Mouse (Mus musculus) liver (tissue): ENCODE results near the gene Sspn.

ENCODE experiments used
- DNase-seq: peaks from one replicate; pipeline ENCODE4 v3.0.0-alpha.2; 2020; ENCODE audit warnings: mixed read lengths

Sspn gene

GRCm38 (mm10) chr6:145934697-145935240, 3.3 kb downstream of the Sspn start:
- no peak for DNase-seq

DNA sequence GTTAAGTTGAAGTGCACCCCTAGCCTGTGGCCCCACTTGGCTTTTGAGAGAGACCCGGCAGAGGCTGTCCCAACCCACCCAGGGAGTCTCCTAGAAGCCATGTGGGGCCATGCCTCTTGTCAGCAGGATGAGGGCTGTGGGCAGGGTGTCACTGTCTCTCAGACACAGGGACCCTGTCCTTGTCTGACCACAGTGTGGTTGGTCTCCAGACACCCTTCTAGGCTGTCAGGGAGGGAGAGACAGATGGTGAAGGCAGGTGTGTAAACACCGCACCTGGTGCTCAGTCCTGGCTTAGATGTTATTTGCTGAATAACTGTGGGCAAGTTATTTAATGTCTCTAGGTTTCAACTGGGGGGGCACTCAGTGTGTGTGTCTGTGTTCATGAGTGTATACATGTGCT, 4.5 kb downstream of the Sspn start:
- no peak for DNase-seq

DNA sequence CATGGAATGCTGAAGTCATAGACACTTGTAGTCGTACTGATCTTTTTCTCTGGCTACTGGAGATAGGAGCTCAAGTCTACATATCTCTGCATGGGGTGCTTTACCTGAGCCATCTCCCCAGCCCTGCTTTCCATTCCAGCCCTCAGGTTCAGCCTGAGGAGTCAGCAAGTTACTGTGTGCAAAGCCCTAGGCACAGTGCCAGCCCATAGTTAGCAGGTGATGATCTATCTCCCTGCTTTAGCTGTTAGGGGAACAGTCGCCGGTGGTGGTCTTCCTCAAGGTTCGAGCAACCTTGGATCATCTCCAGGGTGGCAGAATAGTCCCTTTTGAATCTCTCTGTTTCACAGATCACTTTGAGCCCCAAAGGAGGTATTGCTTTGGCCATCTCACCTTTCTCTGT, 5.1 kb downstream of the Sspn start:
- DNase-seq: no peak

GRCm38 (mm10) chr6:145940852-145941251, 9.4 kb downstream of the Sspn start:
- DNase-seq: no peak

DNA sequence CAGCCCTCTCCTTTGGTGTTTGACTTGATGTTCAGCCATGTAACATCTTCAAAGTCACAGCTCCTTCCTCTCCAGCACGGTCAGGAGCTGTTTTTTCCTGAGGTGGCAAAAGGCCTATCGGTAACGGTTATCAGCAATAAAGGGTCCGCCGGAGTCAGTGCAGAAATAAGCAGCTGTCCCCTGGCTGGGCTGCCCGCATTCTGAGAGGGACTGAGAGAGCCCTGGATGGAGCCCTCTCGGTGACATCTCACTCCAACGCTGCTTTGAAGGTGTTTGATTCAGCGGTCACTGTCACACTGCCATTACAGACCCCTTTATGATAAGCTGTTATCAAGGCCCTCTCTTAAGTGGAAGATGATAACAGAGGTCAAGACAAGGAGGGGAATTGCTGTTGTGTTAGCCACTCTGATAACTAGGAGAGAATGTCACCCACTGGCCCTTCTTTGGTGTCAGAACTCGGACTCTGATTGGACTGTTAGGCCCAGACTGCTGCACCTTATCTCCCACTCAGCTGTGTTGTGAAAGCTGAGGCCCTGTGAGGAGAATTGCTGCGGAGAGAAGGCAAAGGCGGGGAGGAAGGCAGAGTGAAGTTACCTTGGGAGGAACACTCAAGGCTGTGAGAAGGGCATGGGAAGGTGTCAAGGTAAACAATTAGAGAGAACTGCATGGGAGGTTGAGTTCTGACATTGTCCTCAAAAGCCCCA, 11.0 kb downstream of the Sspn start:
- DNase-seq: no peak

- no peak for DNase-seq
Measured at GRCm38 (mm10) chr6:145943414-145943813, 12.0 kb downstream of the Sspn start.

- no peak for DNase-seq
Measured at GRCm38 (mm10) chr6:145945700-145946344, 14.4 kb downstream of the Sspn start.

GRCm38 (mm10) chr6:145949049-145949448, 17.6 kb downstream of the Sspn start:
- no peak for DNase-seq

- no peak for DNase-seq
Measured at GRCm38 (mm10) chr6:145950626-145951025, 19.2 kb downstream of the Sspn start.

DNA sequence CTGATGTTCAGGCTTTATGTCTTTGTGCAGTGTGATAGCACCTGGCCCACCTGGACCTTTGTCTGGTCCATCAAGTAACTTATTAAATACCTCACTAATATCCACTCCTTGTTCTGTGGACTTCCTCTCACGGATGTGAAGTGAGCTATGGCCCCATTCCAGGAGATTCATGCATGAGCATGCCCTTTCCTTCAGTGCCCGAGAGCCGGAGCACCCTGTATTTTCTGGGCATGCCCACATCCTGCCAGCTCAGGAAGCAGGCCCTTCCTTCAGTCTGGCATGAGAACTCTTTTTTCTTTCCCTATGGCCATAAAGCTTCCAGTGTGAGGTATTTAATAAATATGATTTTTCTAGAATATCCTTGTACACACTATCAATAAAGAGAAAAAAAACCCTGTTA, 21.2 kb downstream of the Sspn start:
- no peak for DNase-seq

- DNase-seq: no peak
Measured at GRCm38 (mm10) chr6:145953121-145953896, 21.9 kb downstream of the Sspn start.

- DNase-seq: no peak
Measured at GRCm38 (mm10) chr6:145957427-145957965, 26.1 kb downstream of the Sspn start.

- no peak for DNase-seq
Measured at GRCm38 (mm10) chr6:145958070-145958469, 26.6 kb downstream of the Sspn start.

- no peak for DNase-seq
Measured at GRCm38 (mm10) chr6:145961047-145961446, 29.6 kb downstream of the Sspn start.

- no peak for DNase-seq
Measured at GRCm38 (mm10) chr6:145963966-145964365, 32.5 kb downstream of the Sspn start.

DNA sequence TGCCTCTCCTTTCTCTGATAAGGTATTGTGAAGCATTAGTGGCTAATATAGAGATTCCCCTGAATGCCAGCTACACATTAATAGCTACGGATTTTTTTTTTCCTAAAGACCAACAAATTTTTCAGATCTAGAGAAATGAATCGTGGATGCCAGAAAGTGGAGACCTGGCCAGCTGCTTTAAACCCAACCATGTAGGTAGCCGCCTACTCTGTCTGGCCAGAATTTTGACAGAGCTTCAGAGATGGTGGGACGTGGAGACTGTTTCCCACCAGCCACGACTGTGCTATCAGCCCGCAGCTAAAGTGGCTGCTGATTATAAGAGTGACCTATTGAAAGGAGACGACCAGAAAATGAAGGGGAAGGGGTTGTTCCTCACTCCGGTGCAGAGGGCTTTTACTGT, 36.3 kb downstream of the Sspn start:
- DNase-seq: no peak

DNA sequence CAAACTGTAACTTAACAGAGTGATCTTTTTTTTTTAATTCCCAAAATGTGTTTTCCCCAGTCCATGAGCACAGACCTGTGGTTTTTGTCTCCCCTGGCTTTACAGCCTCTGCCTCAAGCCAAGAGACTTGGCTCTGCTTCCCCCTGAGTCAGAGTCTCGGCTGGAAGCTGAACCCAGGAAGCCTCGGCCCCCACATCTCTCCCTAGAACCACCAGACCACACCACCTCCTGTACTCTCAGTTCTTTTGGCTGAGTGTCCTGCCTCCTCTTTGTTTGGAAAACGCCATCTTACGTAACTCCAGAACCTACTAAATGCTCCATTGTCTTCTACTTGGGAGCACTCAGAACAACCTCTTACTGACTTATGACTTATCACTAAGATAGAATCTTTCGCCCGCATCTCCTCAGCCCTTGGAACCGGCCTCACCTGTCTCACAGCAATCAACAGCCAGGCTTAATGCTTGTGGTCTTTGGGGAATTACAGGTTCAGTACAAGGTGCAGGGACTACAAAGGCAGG, 36.9 kb downstream of the Sspn start:
- no peak for DNase-seq

- no peak for DNase-seq
Measured at GRCm38 (mm10) chr6:145968821-145969220, 37.4 kb downstream of the Sspn start.

GRCm38 (mm10) chr6:145969572-145969971, 38.1 kb downstream of the Sspn start:
- DNase-seq: no peak

DNA sequence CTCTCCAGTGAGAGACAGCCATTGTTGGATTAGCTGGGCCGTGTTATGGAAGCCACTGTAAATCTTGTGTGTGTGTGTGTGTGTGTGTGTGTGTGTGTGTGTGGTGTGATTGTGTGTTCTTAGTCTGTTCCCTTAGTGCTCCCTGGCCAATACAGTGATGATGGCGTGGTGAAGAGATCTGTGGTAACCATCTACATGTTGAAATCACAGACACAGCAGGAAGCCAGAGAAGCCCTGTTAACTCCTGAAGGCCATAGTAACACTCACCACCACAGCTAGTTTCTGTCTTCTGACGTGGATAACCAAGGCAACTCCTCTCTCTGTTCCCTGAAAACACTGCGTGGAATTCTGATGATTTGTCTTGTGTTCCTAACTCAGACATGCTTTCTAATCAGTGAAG, 40.7 kb downstream of the Sspn start:
- DNase-seq: no peak

DNA sequence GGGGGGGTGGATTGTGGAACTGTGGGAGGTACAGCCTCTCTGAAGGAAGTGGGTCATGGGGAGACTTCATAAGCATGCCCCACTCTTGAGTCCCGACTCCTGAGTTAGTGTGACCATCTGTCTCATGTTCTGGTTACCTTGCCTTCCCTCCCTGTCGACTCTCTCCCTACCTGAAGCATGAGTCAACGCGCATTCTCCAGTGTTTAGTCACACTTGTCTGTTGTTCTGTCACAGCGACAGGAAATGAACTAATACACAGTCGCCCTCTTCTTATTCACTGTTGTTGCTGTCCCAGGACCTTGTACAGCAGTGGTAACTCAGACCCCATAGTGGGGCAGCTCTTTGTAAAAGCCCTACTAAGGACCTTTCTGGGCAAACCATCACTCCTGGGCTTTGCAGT, 41.4 kb downstream of the Sspn start:
- no peak for DNase-seq

DNA sequence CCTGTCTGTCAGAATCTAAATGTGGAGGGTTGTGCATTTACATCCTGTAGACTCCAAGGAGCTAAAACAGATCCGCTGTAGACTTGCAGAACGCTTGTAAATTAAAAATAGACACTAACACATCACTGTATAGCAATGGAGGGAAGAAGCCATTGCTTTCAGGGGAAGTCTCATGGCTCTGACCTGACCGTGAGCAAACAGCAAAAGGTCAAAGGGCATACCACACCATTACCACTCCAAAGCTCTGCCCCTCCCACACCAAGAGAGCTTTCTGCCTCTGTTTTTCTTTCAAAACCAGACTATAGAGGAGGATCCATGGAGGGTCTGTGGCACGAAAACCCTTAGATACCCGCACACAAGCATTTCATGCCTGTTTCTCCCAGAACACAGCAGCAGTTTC, 41.9 kb downstream of the Sspn start:
- no peak for DNase-seq

DNA sequence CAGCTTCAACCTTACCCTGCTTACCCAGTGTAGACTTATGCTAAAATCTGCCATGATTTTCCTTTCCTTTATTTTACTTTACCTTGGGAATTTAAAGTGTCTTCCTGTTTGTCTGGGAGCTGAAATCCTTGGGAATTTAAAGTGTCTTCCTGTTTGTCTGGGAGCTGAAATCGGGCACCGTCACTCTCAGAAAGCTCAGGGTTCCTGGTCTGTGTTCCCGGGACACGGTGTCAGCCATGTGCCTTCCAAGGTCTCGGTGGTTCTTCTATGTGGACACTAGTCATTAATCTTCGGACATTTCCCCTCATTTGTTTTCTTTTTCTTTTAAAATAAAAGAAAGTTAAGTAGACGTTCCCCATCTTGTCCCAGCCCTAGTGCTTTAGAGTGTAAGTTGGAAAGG, 43.3 kb downstream of the Sspn start:
- no peak for DNase-seq
